Mouse (Mus musculus) small intestine, adult 2 months (tissue): Measurements from ENCODE around the gene Zfp553. TPM values are rescaled to one million over a fixed set of nuclear protein-coding genes. Genes with fewer than 3 reads are reported as not detected.

Experiments used
- H3K27ac ChIP-seq: fragments of 200-500 bp; 2 replicates; pipeline ENCODE4 v1.5.1; 2012; ENCODE audit warnings: low read depth, low read length, control low read depth, inconsistent platforms; ENCODE audit not compliant: insufficient read depth
- H3K27me3 ChIP-seq: fragments of 200-500 bp; 2 replicates; pipeline ENCODE4 v1.6.1; 2012; ENCODE audit warnings: mild to moderate bottlenecking, moderate library complexity, low read length, inconsistent platforms; ENCODE audit not compliant: control insufficient read depth, insufficient read depth
- H3K36me3 ChIP-seq: fragments of 200-500 bp; 2 replicates; pipeline ENCODE4 v1.6.1; 2012; ENCODE audit warnings: mild to moderate bottlenecking, low read length, control low read depth, inconsistent platforms; ENCODE audit not compliant: control insufficient read depth, insufficient read depth
- H3K4me1 ChIP-seq: fragments of 200-500 bp; 2 replicates; pipeline ENCODE4 v1.6.1; 2012; ENCODE audit warnings: low read length, inconsistent platforms, mixed read lengths; ENCODE audit not compliant: control insufficient read depth, insufficient read depth, insufficient read length
- H3K4me3 ChIP-seq: fragments of 200-500 bp; 2 replicates; pipeline ENCODE4 v1.5.1; 2012; ENCODE audit warnings: low read depth, mild to moderate bottlenecking, control low read depth, inconsistent platforms, low read length, moderate library complexity
- CTCF ChIP-seq: fragments of 200-500 bp; IDR thresholded peaks from 2 replicates; pipeline ENCODE4 v1.5.1; 2012; ENCODE audit warnings: low read depth, mild to moderate bottlenecking, control low read depth, inconsistent platforms, low read length, moderate library complexity, mixed read lengths; ENCODE audit not compliant: insufficient replicate concordance, insufficient read length; ENCODE audit errors: extremely low read depth
- POLR2A ChIP-seq: fragments of 200-500 bp; IDR thresholded peaks from 2 replicates; pipeline ENCODE4 v1.6.1; 2012; ENCODE audit warnings: low read depth, mild to moderate bottlenecking, control low read depth, inconsistent platforms, low read length, moderate library complexity
- WGBS: fragments of 180-500 bp; shearing (Covaris S2); methylation state at CpG from one replicate; pipeline ENCODE4 v1.1.7; 2018; 5-methylcytosine and 5-hydroxymethylcytosine counted together
- polyA plus RNA-seq: library from polyadenylated mRNA; depleted of rRNA; stranded (reverse); fragments of >200 nt; gene quantifications from 2 replicates; pipeline ENCODE4 v1.2.3, GENCODE M21; 2012

The Zfp553 gene
- polyA plus RNA-seq, 1 experiment: 8.1 TPM

- no peak overlapping the region for H3K27ac ChIP-seq
- H3K36me3 ChIP-seq: no peaks in the 10 kb centered on the region
- 80% methylated on average over 5 of the region's 5 CpGs for WGBS
- H3K4me1 ChIP-seq: peaks cover 2% of the 10 kb centered on the region; the same call in 1 of the 2 replicates
- no peaks in the 10 kb centered on the region for H3K27me3 ChIP-seq
- TF ChIP-seq POLR2A (no peak), CTCF (no peak)
- H3K4me3 ChIP-seq: no peak overlapping the region
Measured at GRCm38 (mm10) chr7:127211014-127211745, 21.7 kb upstream of the Zfp553 start.

DNA sequence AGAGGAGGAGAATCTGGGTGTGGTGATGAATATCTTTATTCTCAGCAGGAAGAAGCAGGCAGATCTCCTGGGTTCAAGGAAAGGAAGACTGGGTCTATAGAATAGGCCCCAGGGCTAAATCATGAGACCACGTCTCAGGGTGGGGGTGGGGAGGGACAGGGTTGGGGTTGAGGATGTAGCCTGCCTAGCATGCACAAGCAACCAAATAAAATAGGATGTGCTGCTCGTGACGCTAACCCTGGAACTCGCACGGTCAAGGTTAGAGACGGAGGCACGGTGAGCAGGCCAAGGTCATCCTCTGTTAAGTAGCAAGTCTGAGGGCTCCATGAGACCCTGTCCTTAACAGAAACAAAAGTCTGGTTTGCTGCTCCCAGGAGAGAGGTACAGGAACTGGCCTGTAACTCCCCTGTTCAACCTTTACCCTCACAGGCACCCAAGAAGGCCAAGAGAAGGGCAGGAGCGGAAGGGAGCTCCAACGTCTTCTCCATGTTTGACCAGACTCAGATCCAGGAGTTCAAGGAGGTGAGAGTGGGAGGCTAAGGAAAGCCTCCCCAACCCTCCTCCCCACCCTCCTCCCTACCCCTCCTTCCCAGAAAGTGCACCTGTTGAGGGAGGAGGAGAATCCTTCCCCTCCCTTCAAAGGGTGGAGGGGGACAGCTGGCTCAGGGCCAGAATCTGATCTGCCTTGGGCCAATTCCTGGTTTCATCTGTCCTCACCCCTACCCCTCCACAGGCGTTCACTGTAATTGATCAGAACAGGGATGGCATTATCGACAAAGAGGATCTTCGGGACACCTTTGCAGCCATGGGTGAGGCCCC lies 20.2 kb upstream of the Zfp553 start:
- no peak overlapping the region for H3K27ac ChIP-seq
- no peaks in the 10 kb centered on the region for H3K36me3 ChIP-seq
- peaks cover 2% of the 10 kb centered on the region; the same call in 1 of the 2 replicates for H3K4me1 ChIP-seq
- WGBS: 87% methylated on average over 12 of the region's 12 CpGs
- H3K27me3 ChIP-seq: no peaks in the 10 kb centered on the region
- no peak overlapping the region for H3K4me3 ChIP-seq
- TF ChIP-seq CTCF: no peak
- TF ChIP-seq POLR2A: no peak

GRCm38 (mm10) chr7:127213485-127213884 lies 19.4 kb upstream of the Zfp553 start:
- Histone ChIP-seq H3K27me3 (no peaks in the 10 kb centered on the region), H3K27ac (no peak overlapping the region), H3K4me3 (no peak overlapping the region), H3K36me3 (no peaks in the 10 kb centered on the region), H3K4me1 (peaks cover 2% of the 10 kb centered on the region; the same call in 1 of the 2 replicates)
- TF ChIP-seq POLR2A (no peak), CTCF (peak; percentile 59; the same call in 1 of the 2 replicates)
- WGBS: 50% methylated on average over 7 of the region's 7 CpGs

- TF ChIP-seq CTCF: no peak
- TF ChIP-seq POLR2A: no peak
- H3K27ac ChIP-seq: no peak overlapping the region
- peaks cover 2% of the 10 kb centered on the region; the same call in 1 of the 2 replicates for H3K4me1 ChIP-seq
- no peaks in the 10 kb centered on the region for H3K36me3 ChIP-seq
- no peak overlapping the region for H3K4me3 ChIP-seq
- H3K27me3 ChIP-seq: no peaks in the 10 kb centered on the region
- WGBS: 78% methylated on average over 12 of the region's 12 CpGs
Measured at GRCm38 (mm10) chr7:127213930-127214329, 18.9 kb upstream of the Zfp553 start.

- H3K4me3 ChIP-seq: peak overlapping the region; percentile 32
- no peak overlapping the region for H3K27ac ChIP-seq
- H3K4me1 ChIP-seq: peaks cover 2% of the 10 kb centered on the region; the same call in 1 of the 2 replicates
- WGBS: 72% methylated on average over 21 of the region's 21 CpGs
- TF ChIP-seq POLR2A (no peak), CTCF (no peak)
- no peaks in the 10 kb centered on the region for H3K27me3 ChIP-seq
- H3K36me3 ChIP-seq: no peaks in the 10 kb centered on the region
Measured at GRCm38 (mm10) chr7:127214521-127214920, 18.3 kb upstream of the Zfp553 start.

DNA sequence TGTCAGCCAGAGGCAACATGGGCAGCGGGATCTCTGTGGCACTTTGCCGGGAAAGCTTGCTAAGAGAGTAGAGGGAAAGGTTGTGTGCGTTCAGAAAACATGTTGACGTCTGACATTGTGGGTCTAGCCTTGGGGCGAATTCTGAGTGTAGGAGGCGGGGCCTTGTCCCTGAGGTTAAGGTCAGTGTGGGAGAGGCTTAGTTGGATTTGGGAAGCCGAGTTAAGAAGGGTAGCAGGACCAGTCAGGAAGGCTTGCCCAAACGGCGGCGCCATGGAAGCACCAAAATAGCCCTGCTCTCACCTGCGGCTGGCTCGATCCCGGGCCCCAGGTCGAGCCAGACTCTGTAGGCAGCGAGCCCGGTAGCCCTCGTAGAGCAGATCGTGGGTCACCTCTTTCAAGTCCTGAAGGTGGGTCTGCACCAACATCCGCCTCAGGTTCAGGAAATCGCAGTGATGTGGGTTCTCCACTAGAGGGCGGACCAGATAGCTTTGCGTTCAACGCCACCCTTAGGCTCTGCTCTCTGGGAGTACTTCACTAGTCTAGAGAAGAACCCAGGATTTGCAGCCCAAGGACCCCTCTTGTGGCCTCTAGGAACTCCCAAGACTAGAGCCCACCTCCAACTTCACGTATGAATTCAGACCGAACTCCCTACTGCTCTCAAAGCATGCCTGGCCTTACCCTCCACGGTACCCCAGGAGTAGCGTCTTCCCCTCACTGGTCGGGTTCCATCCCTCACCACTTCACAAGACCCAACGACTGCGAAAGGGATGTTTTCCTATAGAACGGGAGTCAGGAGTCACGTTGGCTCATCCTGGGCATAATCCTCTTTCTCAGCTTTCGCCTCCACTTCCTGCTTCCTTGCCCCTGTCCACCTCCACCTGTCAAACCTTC lies 17.6 kb upstream of the Zfp553 start:
- Histone ChIP-seq H3K4me1 (peaks cover 2% of the 10 kb centered on the region; the same call in 1 of the 2 replicates), H3K27ac (no peak overlapping the region), H3K4me3 (peak overlapping the region; percentile 32), H3K36me3 (no peaks in the 10 kb centered on the region), H3K27me3 (no peaks in the 10 kb centered on the region)
- WGBS: 29% methylated on average over 33 of the region's 33 CpGs
- no peak for TF ChIP-seq POLR2A
- TF ChIP-seq CTCF: peak; percentile 79; the same call in 1 of the 2 replicates
